Mouse (Mus musculus): ENCODE measurements around the gene Mthfd1l.

- TF ChIP-seq CTCF (IDR thresholded peaks at IDR 0.05; ENCODE audit: low read depth, low read length): no peak
- no peak for TF ChIP-seq TAL1 (conservative IDR thresholded peaks at IDR 0.05; ENCODE audit: low read depth, low read length)
- no peak for TF ChIP-seq POLR2AphosphoS5 (IDR thresholded peaks at IDR 0.05; ENCODE audit: insufficient replicate concordance, low read depth, low read length)
- no peak for TF ChIP-seq GATA2 (IDR thresholded peaks at IDR 0.05; ENCODE audit: borderline replicate concordance, low read depth, low read length)
Measured at GRCm38 (mm10) chr10:4155521-4155920, 182.6 kb downstream of the Mthfd1l start.
